Mouse (Mus musculus) gastrocnemius, adult 18-20 months (tissue): ENCODE data around the gene St8sia6. TPM values are rescaled to one million over a fixed set of nuclear protein-coding genes. Genes with fewer than 3 reads are reported as not detected.

ENCODE experiments used
- DNase-seq: peaks from one replicate; pipeline ENCODE4 v3.0.0; 2021; ENCODE audit warnings: low spot score
- total RNA-seq, 2 experiments: library from RNA; stranded (reverse); gene quantifications; 2 replicates each; pipeline ENCODE4 v1.2.3; 2021

Gene St8sia6
- total RNA-seq, 2 experiments from 2014 or later, result 0.43 to 1.0 TPM

- no peak for DNase-seq
Measured at GRCm38 (mm10) chr2:13767532-13768411, 26.1 kb downstream of the St8sia6 start.

GRCm38 (mm10) chr2:13760366-13760765, 33.5 kb downstream of the St8sia6 start:
- DNase-seq, result no peak

- no peak for DNase-seq
Measured at GRCm38 (mm10) chr2:13757412-13757811, 36.5 kb downstream of the St8sia6 start.

- DNase-seq, result no peak
Measured at GRCm38 (mm10) chr2:13755733-13756132, 38.1 kb downstream of the St8sia6 start.

- no peak for DNase-seq
Measured at GRCm38 (mm10) chr2:13751691-13752090, 42.2 kb downstream of the St8sia6 start.

- no peak for DNase-seq
Measured at GRCm38 (mm10) chr2:13750777-13751176, 43.1 kb downstream of the St8sia6 start.

GRCm38 (mm10) chr2:13750089-13750488, 43.8 kb downstream of the St8sia6 start:
- peak; percentile 2 for DNase-seq

- DNase-seq, result no peak
Measured at GRCm38 (mm10) chr2:13749176-13749575, 44.7 kb downstream of the St8sia6 start.

GRCm38 (mm10) chr2:13747576-13747975, 46.3 kb downstream of the St8sia6 start:
- DNase-seq, result no peak

- no peak for DNase-seq
Measured at GRCm38 (mm10) chr2:13746023-13746422, 47.8 kb downstream of the St8sia6 start.

GRCm38 (mm10) chr2:13738704-13739103, 55.2 kb downstream of the St8sia6 start:
- DNase-seq, result no peak

GRCm38 (mm10) chr2:13727901-13728300, 66.0 kb downstream of the St8sia6 start:
- no peak for DNase-seq

GRCm38 (mm10) chr2:13725592-13725991, 68.3 kb downstream of the St8sia6 start:
- DNase-seq, result no peak

- no peak for DNase-seq
Measured at GRCm38 (mm10) chr2:13722241-13722640, 71.6 kb downstream of the St8sia6 start.

GRCm38 (mm10) chr2:13718628-13719185, 75.2 kb downstream of the St8sia6 start:
- no peak for DNase-seq

GRCm38 (mm10) chr2:13708785-13709184, 85.1 kb downstream of the St8sia6 start:
- no peak for DNase-seq

GRCm38 (mm10) chr2:13697514-13697913, 96.3 kb downstream of the St8sia6 start:
- DNase-seq, result no peak

- DNase-seq, result no peak
Measured at GRCm38 (mm10) chr2:13694417-13694816, 99.4 kb downstream of the St8sia6 start.

- DNase-seq, result no peak
Measured at GRCm38 (mm10) chr2:13684380-13684779, 109.5 kb downstream of the St8sia6 start.

GRCm38 (mm10) chr2:13683205-13683570, 110.7 kb downstream of the St8sia6 start:
- no peak for DNase-seq

GRCm38 (mm10) chr2:13682488-13683204, 111.2 kb downstream of the St8sia6 start:
- DNase-seq, result no peak

GRCm38 (mm10) chr2:13672946-13673345, 120.9 kb downstream of the St8sia6 start:
- DNase-seq, result no peak
